Mouse (Mus musculus) layer of hippocampus, postnatal 14 days (tissue): ENCODE data around the gene Smc1b. TPM values are rescaled to one million over a fixed set of nuclear protein-coding genes. Genes with fewer than 3 reads are reported as not detected.

Source experiments
- DNase-seq, 2 experiments: peaks; one replicate each; pipeline ENCODE4 v3.0.0; 2021 to 2022; ENCODE audit warnings: low spot score in 2 of 2, mixed read lengths in 1 of 2
- total RNA-seq, 2 experiments: library from RNA; stranded (reverse); gene quantifications; 2 replicates each; pipeline ENCODE4 v1.2.3; 2021

Gene Smc1b
- total RNA-seq, 2 experiments from 2014 or later = 0.12 TPM; not detected in 1

- no peak for DNase-seq
These were observed 104.0 kb downstream of the Smc1b start for GRCm38 (mm10) chr15:85027740-85028139.

- DNase-seq = no peak
These were observed 105.6 kb downstream of the Smc1b start for GRCm38 (mm10) chr15:85026197-85026596.

- no peak for DNase-seq
These were observed 109.6 kb downstream of the Smc1b start for GRCm38 (mm10) chr15:85022211-85022610.

GRCm38 (mm10) chr15:85016951-85017664 lies 114.7 kb downstream of the Smc1b start, which contains the start of gene Upk3a:
Gene Upk3a, plus strand, starts transcription at chr15:85017141.
- no peak for DNase-seq

GRCm38 (mm10) chr15:85015771-85016170 lies 116.0 kb downstream of the Smc1b start:
- DNase-seq = no peak

Other genes starting within 250 kb of the Smc1b start
- gene Gm29666, start 211.9 kb downstream of the Smc1b start, total RNA-seq = 1 to 10 TPM; 1.0 to 1.1 TPM
- 10 to 100 TPM; 30.6 to 32.8 TPM for gene Nup50, start 208.6 kb downstream of the Smc1b start, total RNA-seq
- gene 5031439G07Rik, start 143.4 kb downstream of the Smc1b start, total RNA-seq = 100 to 1,000 TPM; 114 TPM
- not detected for gene Upk3a, start 114.8 kb downstream of the Smc1b start, total RNA-seq
- 10 to 100 TPM; 26.2 to 27.3 TPM for gene Fam118a, start 103.0 kb downstream of the Smc1b start, total RNA-seq
- under 1 TPM in 1 of 2 experiments, not detected in 1; 0.21 TPM for gene Ribc2, start 114 bp upstream of the Smc1b start, total RNA-seq
- 10 to 100 TPM; 10.8 to 18.3 TPM for gene Fbln1, start 74.0 kb upstream of the Smc1b start, total RNA-seq
- gene Atxn10, start 204.3 kb upstream of the Smc1b start, total RNA-seq = 100 to 1,000 TPM; 323 to 344 TPM